17 mouse cellular contexts compared by ENCODE assay signal in the genomic region with DNA sequence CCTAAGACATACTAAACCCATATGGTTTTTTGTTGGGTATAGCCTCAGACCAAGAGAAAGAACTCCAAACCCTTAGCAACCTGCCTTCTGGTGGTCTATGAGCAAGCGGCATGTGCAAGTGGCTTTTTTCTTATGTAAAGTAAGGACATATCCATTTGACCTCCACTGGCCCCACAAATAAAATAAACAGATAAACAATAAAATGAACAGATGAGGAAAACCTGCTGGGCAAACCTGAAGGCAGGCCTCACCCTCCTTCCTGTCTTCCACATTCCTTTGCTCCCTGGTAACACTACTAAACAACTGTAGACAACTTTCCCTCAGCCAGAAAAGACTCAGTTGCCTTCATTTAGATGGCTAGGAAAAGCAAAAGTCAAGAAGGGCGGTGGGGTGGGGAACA. TPM values are rescaled to one million over a fixed set of nuclear protein-coding genes. Genes with fewer than 3 reads are reported as not detected.
A peak's percentile ranks its signal among the peaks of the same experiment; 100 is the strongest.
DNase-seq lines count a peak whose midpoint lies in the region; ATAC-seq and TF ChIP-seq lines count a peak whose summit lies in the region.
"Had no signal": no experiment of that assay in that cellular context is flagged by ENCODE, and none has a peak within 500 bp of the region (broad histone marks: within the 10 kb centered on the region; RNA-seq: fewer than 3 reads in every experiment).

No protein-coding gene starts in this region.

- TF ChIP-seq CTCF in MEL (IDR thresholded peaks at IDR 0.05 in 2 of 3, conservative IDR thresholded peaks at IDR 0.05 in 1 of 3; ENCODE audit: control insufficient read depth in 1 of 3, insufficient read depth in 1 of 3, low read depth in 2 of 3, low read length in 3 of 3, poor library complexity in 1 of 3, severe bottlenecking in 1 of 3): no peak
- TF ChIP-seq CTCF in small intestine, adult 2 months (IDR thresholded peaks at IDR 0.05; ENCODE audit: extremely low read depth, insufficient read length, insufficient replicate concordance, low read depth, low read length): no peak
- TF ChIP-seq CTCF in left cerebral cortex, adult 2 months (IDR thresholded peaks at IDR 0.05): no peak

- no peak overlapping the region for H3K4me3 ChIP-seq in heart, embryonic 11.5 days (ENCODE audit: low read depth, low read length)
- no peak overlapping the region for H3K4me3 ChIP-seq in MEL (ENCODE audit: control insufficient read depth in 1 of 2, insufficient read depth in 1 of 2, low read depth in 2 of 2, low read length in 2 of 2)
- no peak overlapping the region for H3K4me3 ChIP-seq in liver, embryonic 11.5 days (ENCODE audit: low read depth, low read length)
- no peak overlapping the region for H3K4me3 ChIP-seq in small intestine, adult 2 months (ENCODE audit: low read depth, low read length)
- H3K4me3 ChIP-seq in left cerebral cortex, adult 2 months: no peak overlapping the region
- H3K4me3 ChIP-seq: forebrain, embryonic 12.5 days; limb, embryonic 15.5 days; midbrain, embryonic 15.5 days; myocyte had no signal

- no peak for TF ChIP-seq RAD21 in MEL (IDR thresholded peaks at IDR 0.05; ENCODE audit: low read depth, low read length)

- no peak for DNase-seq in heart, adult 9 months (ENCODE audit: low spot score in 2 of 2)
- no peak for DNase-seq in MEL (ENCODE audit: low read depth, low spot score)
- DNase-seq in liver, embryonic 11.5 days (ENCODE audit: low spot score): no peak
- DNase-seq in left cerebral cortex, adult 2 months (ENCODE audit: extremely low spot score in 1 of 2, low spot score in 2 of 2): no peak
- DNase-seq in urinary bladder, postnatal 25 days (ENCODE audit: low spot score): no peak
- no peak for DNase-seq in left cerebral cortex, adult 9 months (ENCODE audit: low spot score in 2 of 2)
- DNase-seq: cerebellum, adult 2 months; cerebellum, postnatal 36 days; lung, postnatal 10 days; spleen, adult 18-20 months had no signal

- no peak for TF ChIP-seq POLR2A in MEL (IDR thresholded peaks at IDR 0.05; ENCODE audit: control insufficient read depth in 1 of 2, insufficient read depth in 1 of 2, low read depth in 1 of 2, low read length in 2 of 2, poor library complexity in 1 of 2)
- no peak for TF ChIP-seq POLR2A in small intestine, adult 2 months (IDR thresholded peaks at IDR 0.05; ENCODE audit: low read depth, low read length)

- H3K36me3 ChIP-seq in heart, embryonic 11.5 days (ENCODE audit: control insufficient read depth, insufficient read depth, low read length): peaks cover 14% of the 10 kb centered on the region
- peaks cover 3 to 32% of the 10 kb centered on the region in 2 experiments for H3K36me3 ChIP-seq in MEL (ENCODE audit: control insufficient read depth in 1 of 2, insufficient read depth in 2 of 2, low read length in 2 of 2)
- peaks cover 7% of the 10 kb centered on the region for H3K36me3 ChIP-seq in liver, embryonic 11.5 days (ENCODE audit: control insufficient read depth, insufficient read depth, low read length)
- peaks cover 19% of the 10 kb centered on the region for H3K36me3 ChIP-seq in small intestine, adult 2 months (ENCODE audit: control insufficient read depth, insufficient read depth, low read length)

- intact Hi-C loops in left cerebral cortex, adult 2 months (cut with DNase I): no loop called here

- H3K27me3 ChIP-seq in heart, embryonic 11.5 days (ENCODE audit: control insufficient read depth, insufficient read depth, low read length): no peaks in the 10 kb centered on the region
- H3K27me3 ChIP-seq in MEL (ENCODE audit: control insufficient read depth in 1 of 2, insufficient read depth in 2 of 2, low read length in 2 of 2): no peaks in the 10 kb centered on the region
- no peaks in the 10 kb centered on the region for H3K27me3 ChIP-seq in liver, embryonic 11.5 days (replicated peaks; ENCODE audit: control insufficient read depth, insufficient read depth, low read length)
- H3K27me3 ChIP-seq in small intestine, adult 2 months (ENCODE audit: control insufficient read depth, insufficient read depth, low read length): no peaks in the 10 kb centered on the region
- H3K27me3 ChIP-seq: forebrain, embryonic 12.5 days; limb, embryonic 15.5 days; midbrain, embryonic 15.5 days had no signal

- no peak overlapping the region for H3K9ac ChIP-seq in heart, embryonic 11.5 days (ENCODE audit: low read depth, low read length)
- H3K9ac ChIP-seq in MEL (ENCODE audit: control insufficient read depth, low read depth, low read length, poor library complexity, severe bottlenecking): peak overlapping the region; percentile 14; the same call in 1 of the 2 replicates
- peak overlapping the region; percentile 55 for H3K9ac ChIP-seq in liver, embryonic 11.5 days (ENCODE audit: low read depth, low read length)
- H3K9ac ChIP-seq: forebrain, embryonic 12.5 days; limb, embryonic 15.5 days; midbrain, embryonic 15.5 days had no signal

- WGBS in heart, embryonic 11.5 days (ENCODE audit: insufficient replicate concordance): 81% methylated on average over 2 of the region's 2 CpGs
- 73% methylated on average over 2 of the region's 2 CpGs for WGBS in liver, embryonic 11.5 days
- WGBS in small intestine, adult 2 months: 76% methylated on average over 2 of the region's 2 CpGs

- no peak overlapping the region; the same call in 1 of the 2 replicates for H3K4me2 ChIP-seq in heart, embryonic 11.5 days
- peak overlapping the region; percentile 52 for H3K4me2 ChIP-seq in liver, embryonic 11.5 days
- H3K4me2 ChIP-seq: forebrain, embryonic 12.5 days; limb, embryonic 15.5 days; midbrain, embryonic 15.5 days had no signal

- no peak for ATAC-seq in heart, embryonic 11.5 days (replicated peaks; ENCODE audit: insufficient number of reproducible peaks, low FRiP score, low TSS enrichment)
- no peak for ATAC-seq in liver, embryonic 11.5 days (replicated peaks; ENCODE audit: low FRiP score)
- ATAC-seq: activated CD4-positive, CD25-positive, alpha-beta regulatory T cell, adult 4 months; midbrain, embryonic 15.5 days had no signal

- no peaks in the 10 kb centered on the region for H3K79me2 ChIP-seq in MEL (ENCODE audit: control insufficient read depth, insufficient read depth, low read length, poor library complexity)

- H3K27ac ChIP-seq in heart, embryonic 11.5 days (ENCODE audit: low read depth, low read length): peak overlapping the region; percentile 84
- H3K27ac ChIP-seq in MEL (ENCODE audit: control insufficient read depth, low read depth, low read length): peak overlapping the region; percentile 24
- peak overlapping the region; percentile 95 for H3K27ac ChIP-seq in liver, embryonic 11.5 days (ENCODE audit: low read depth, low read length)
- H3K27ac ChIP-seq in small intestine, adult 2 months (ENCODE audit: insufficient read depth, low read depth, low read length): peak overlapping the region; percentile 85
- H3K27ac ChIP-seq in left cerebral cortex, adult 2 months: no peak overlapping the region
- H3K27ac ChIP-seq: forebrain, embryonic 12.5 days; limb, embryonic 15.5 days; midbrain, embryonic 15.5 days had no signal

- TF ChIP-seq EP300 in MEL (IDR thresholded peaks at IDR 0.05; ENCODE audit: low read depth in 1 of 2, low read length in 2 of 2): no peak

- H3K4me1 ChIP-seq in heart, embryonic 11.5 days (ENCODE audit: control insufficient read depth, insufficient read depth, low read length): peaks cover 21% of the 10 kb centered on the region
- H3K4me1 ChIP-seq in MEL (ENCODE audit: control insufficient read depth in 1 of 2, insufficient read depth in 2 of 2, low read length in 2 of 2): peaks cover 24 to 25% of the 10 kb centered on the region in 2 experiments
- H3K4me1 ChIP-seq in liver, embryonic 11.5 days (replicated peaks; ENCODE audit: control insufficient read depth, insufficient read depth, low read length): peaks cover 32% of the 10 kb centered on the region
- peaks cover 26% of the 10 kb centered on the region; the same call in 1 of the 2 replicates for H3K4me1 ChIP-seq in small intestine, adult 2 months (ENCODE audit: control insufficient read depth, insufficient read depth, insufficient read length, low read length)

- H3K9me3 ChIP-seq in heart, embryonic 11.5 days (replicated peaks; ENCODE audit: control insufficient read depth, low read length): no peaks in the 10 kb centered on the region
- no peaks in the 10 kb centered on the region for H3K9me3 ChIP-seq in MEL (replicated peaks; ENCODE audit: insufficient read depth, low read length)
- H3K9me3 ChIP-seq in liver, embryonic 11.5 days (ENCODE audit: control insufficient read depth, low read length): no peaks in the 10 kb centered on the region
- H3K9me3 ChIP-seq: forebrain, embryonic 12.5 days; limb, embryonic 15.5 days; midbrain, embryonic 15.5 days had no signal

TF ChIP-seq in MEL, 35 proteins besides CTCF, POLR2A, EP300 and RAD21 (continues in another document):
- no peak for TF ChIP-seq GABPA (IDR thresholded peaks at IDR 0.05; ENCODE audit: low read depth, low read length)
- no peak for TF ChIP-seq SMC3 (IDR thresholded peaks at IDR 0.05; ENCODE audit: low read depth, low read length)
- TF ChIP-seq USF1 (IDR thresholded peaks at IDR 0.05; ENCODE audit: low read depth, low read length): no peak
- no peak for TF ChIP-seq TAL1 (IDR thresholded peaks at IDR 0.05; ENCODE audit: low read length)

RNA-seq across cellular contexts. Expression of a gene that starts 18.7 kb away (rescaled TPM):
- polyA plus RNA-seq in heart, embryonic 11.5 days (2014; fragmentation: Nextera tagmentation; extraction: Ambion mirVana): 12.3 and 15.8 TPM in 2 replicates
- total RNA-seq in MEL (2012; rRNA removed): 8.0 and 10.1 TPM in 2 replicates
- polyA plus RNA-seq in MEL (2012; ENCODE audit: insufficient read depth in 1 of 2, insufficient read length in 2 of 2, low read depth in 1 of 2, low replicate concordance in 2 of 2, missing spikeins in 1 of 2): 1 to 10 TPM in 1 of 2 experiments, not detected in 1; 8.3 TPM
- polyA plus RNA-seq in liver, embryonic 11.5 days (2014; fragmentation: Nextera tagmentation; extraction: Ambion mirVana): 9.4 and 10.7 TPM in 2 replicates
- polyA plus RNA-seq in small intestine, adult 2 months (2012; rRNA removed): 24.0 and 54.4 TPM in 2 replicates
- total RNA-seq in left cerebral cortex, adult 2 months (2021): 10 to 100 TPM; 43.9 to 48.9 TPM

RNA-seq across cellular contexts. Expression of a gene that starts 52.7 kb away (rescaled TPM):
- polyA plus RNA-seq in heart, embryonic 11.5 days (2014; fragmentation: Nextera tagmentation; extraction: Ambion mirVana): 167 and 184 TPM in 2 replicates
- total RNA-seq in MEL (2012; rRNA removed): 73.9 and 77.3 TPM in 2 replicates
- polyA plus RNA-seq in MEL (2012; ENCODE audit: insufficient read depth in 1 of 2, insufficient read length in 2 of 2, low read depth in 1 of 2, low replicate concordance in 2 of 2, missing spikeins in 1 of 2): 100 to 1,000 TPM; 124 to 375 TPM
- 213 and 239 TPM in 2 replicates for polyA plus RNA-seq in liver, embryonic 11.5 days (2014; fragmentation: Nextera tagmentation; extraction: Ambion mirVana)
- polyA plus RNA-seq in small intestine, adult 2 months (2012; rRNA removed): 3.3 and 12.0 TPM in 2 replicates
- total RNA-seq in left cerebral cortex, adult 2 months (2021): 100 to 1,000 TPM; 109 to 127 TPM

RNA-seq across cellular contexts. Expression of a gene that starts 58.1 kb away (rescaled TPM):
- 23.8 and 24.1 TPM in 2 replicates for polyA plus RNA-seq in heart, embryonic 11.5 days (2014; fragmentation: Nextera tagmentation; extraction: Ambion mirVana)
- total RNA-seq in MEL (2012; rRNA removed): 25.5 and 25.7 TPM in 2 replicates
- polyA plus RNA-seq in MEL (2012; ENCODE audit: insufficient read depth in 1 of 2, insufficient read length in 2 of 2, low read depth in 1 of 2, low replicate concordance in 2 of 2, missing spikeins in 1 of 2): 10 to 100 TPM in 1 of 2 experiments, not detected in 1; 35.9 TPM
- 29.9 and 32.7 TPM in 2 replicates for polyA plus RNA-seq in liver, embryonic 11.5 days (2014; fragmentation: Nextera tagmentation; extraction: Ambion mirVana)
- 4.7 and 9.3 TPM in 2 replicates for polyA plus RNA-seq in small intestine, adult 2 months (2012; rRNA removed)
- 10 to 100 TPM; 31.6 to 32.3 TPM for total RNA-seq in left cerebral cortex, adult 2 months (2021)
